Mouse (Mus musculus): Measurements from ENCODE around the gene H2-Ob.

- no peak for TF ChIP-seq CTCF (IDR thresholded peaks at IDR 0.05; ENCODE audit: extremely low read depth, insufficient read depth, insufficient read length, insufficient replicate concordance)
- no peak for TF ChIP-seq POLR2A (IDR thresholded peaks at IDR 0.05; ENCODE audit: low read depth, low read length)
Observed at GRCm38 (mm10) chr17:34236691-34237090, 2.0 kb upstream of the H2-Ob start.
